Mouse (Mus musculus) right cerebral cortex, adult 2 months (tissue): ENCODE data around the gene Gtf3c1.

Source experiments
- DNase-seq, 2 experiments: peaks; one replicate each; pipeline ENCODE4 v3.0.0; 2021 to 2022; ENCODE audit warnings: low spot score in 2 of 2

Gtf3c1 gene

GRCm38 (mm10) chr7:125618016-125618415 is 89.6 kb downstream of the Gtf3c1 start:
- no peak for DNase-seq

- no peak for DNase-seq
Observed at GRCm38 (mm10) chr7:125615453-125615852, 92.1 kb downstream of the Gtf3c1 start.

GRCm38 (mm10) chr7:125613579-125613978 is 94.0 kb downstream of the Gtf3c1 start:
- DNase-seq, result no peak

GRCm38 (mm10) chr7:125608183-125608688 is 99.3 kb downstream of the Gtf3c1 start:
- no peak for DNase-seq

GRCm38 (mm10) chr7:125607384-125608182 is 100.0 kb downstream of the Gtf3c1 start:
- DNase-seq, result no peak

GRCm38 (mm10) chr7:125606265-125607164 is 101.1 kb downstream of the Gtf3c1 start:
- DNase-seq, result no peak

- DNase-seq, result no peak
Observed at GRCm38 (mm10) chr7:125605725-125606139, 101.8 kb downstream of the Gtf3c1 start.

GRCm38 (mm10) chr7:125604362-125605319 is 102.9 kb downstream of the Gtf3c1 start:
- no peak for DNase-seq

- no peak for DNase-seq
Observed at GRCm38 (mm10) chr7:125603185-125603631, 104.4 kb downstream of the Gtf3c1 start, which contains the start of gene Il21r. Il21r (plus strand) TSS chr7:125603429.

GRCm38 (mm10) chr7:125601821-125602448 is 105.6 kb downstream of the Gtf3c1 start:
- DNase-seq, result no peak

- no peak for DNase-seq
Observed at GRCm38 (mm10) chr7:125601280-125601670, 106.3 kb downstream of the Gtf3c1 start.

- DNase-seq, result no peak
Observed at GRCm38 (mm10) chr7:125600612-125601279, 106.8 kb downstream of the Gtf3c1 start.

GRCm38 (mm10) chr7:125600136-125600535 is 107.4 kb downstream of the Gtf3c1 start:
- no peak for DNase-seq

- DNase-seq, result no peak
Observed at GRCm38 (mm10) chr7:125599373-125599973, 108.1 kb downstream of the Gtf3c1 start.

GRCm38 (mm10) chr7:125597516-125598347 is 109.8 kb downstream of the Gtf3c1 start:
- DNase-seq, result no peak

- DNase-seq, result no peak
Observed at GRCm38 (mm10) chr7:125597083-125597482, 110.5 kb downstream of the Gtf3c1 start.

- no peak for DNase-seq
Observed at GRCm38 (mm10) chr7:125596406-125596805, 111.2 kb downstream of the Gtf3c1 start.

- no peak for DNase-seq
Observed at GRCm38 (mm10) chr7:125593831-125594230, 113.7 kb downstream of the Gtf3c1 start.
